Mouse (Mus musculus) liver, embryonic 14.5 days (tissue): ENCODE measurements around the gene Fancm.

Experiments used
- CTCF ChIP-seq: IDR thresholded peaks from 2 replicates; pipeline ENCODE4 v1.5.1; 2016; ENCODE audit warnings: antibody characterized with exemption, low read depth, control low read depth
- EP300 ChIP-seq: IDR thresholded peaks from 2 replicates; pipeline ENCODE4 v1.6.1; 2016; ENCODE audit warnings: antibody characterized with exemption, low read depth

- TF ChIP-seq CTCF (no peak), EP300 (no peak)
These were observed 26.6 kb upstream of the Fancm start for GRCm38 (mm10) chr12:65048799-65049198.
